Mouse (Mus musculus): ENCODE results near the gene Cttnbp2nl. TPM values are rescaled to one million over a fixed set of nuclear protein-coding genes. Genes with fewer than 3 reads are reported as not detected.

Gene Cttnbp2nl
- polyA plus RNA-seq (2012; ENCODE audit: insufficient read depth, insufficient read length, low replicate concordance, missing spikeins) = not detected in 2 replicates

GRCm38 (mm10) chr3:105052937-105053697 lies at the start of gene Cttnbp2nl:
Cttnbp2nl (minus strand) TSS chr3:105053146.
- peak within 1 kb of the TSS; percentile 80 for H3K27ac ChIP-seq (ENCODE audit: insufficient read depth, low read depth, low read length)
- peak within 1 kb of the TSS; percentile 100 for H3K4me3 ChIP-seq (ENCODE audit: insufficient read depth, low read depth, low read length)
- TF ChIP-seq POLR2A (IDR thresholded peaks at IDR 0.05; ENCODE audit: insufficient read depth, low read depth, low read length) = peak; percentile 53
- no peak for TF ChIP-seq CTCF (IDR thresholded peaks at IDR 0.05; ENCODE audit: insufficient read depth, low read depth, low read length)
- WGBS = 2% methylated on average over 31 of the region's 31 CpGs
- peaks cover 8% of the 10 kb centered on the region; the same call in 1 of the 2 replicates for H3K4me1 ChIP-seq (ENCODE audit: control insufficient read depth, insufficient read depth, low read length)

DNA sequence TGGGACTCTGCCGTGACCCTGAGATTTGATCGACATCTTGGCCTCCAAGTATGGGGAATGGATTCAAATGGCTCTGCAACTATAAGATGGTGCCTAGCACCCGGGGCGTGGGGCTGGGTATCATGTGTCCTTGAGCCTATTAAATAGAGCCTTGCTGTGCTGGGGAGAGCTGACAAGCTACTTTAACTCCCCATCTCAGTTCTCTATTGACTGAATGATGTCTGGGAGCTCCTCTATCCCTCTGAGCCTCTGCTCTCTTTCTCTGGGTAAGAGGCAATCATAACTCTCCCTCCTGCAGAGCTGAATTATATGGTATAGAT lies 47.3 kb upstream of the Cttnbp2nl start:
- WGBS = 36% methylated on average over 4 of the region's 4 CpGs
- no peak overlapping the region for H3K27ac ChIP-seq (ENCODE audit: insufficient read depth, low read depth, low read length)
- H3K4me1 ChIP-seq (ENCODE audit: control insufficient read depth, insufficient read depth, low read length) = peaks cover 3% of the 10 kb centered on the region; the same call in 1 of the 2 replicates
- TF ChIP-seq CTCF (IDR thresholded peaks at IDR 0.05; ENCODE audit: insufficient read depth, low read depth, low read length) = no peak
- TF ChIP-seq POLR2A (IDR thresholded peaks at IDR 0.05; ENCODE audit: insufficient read depth, low read depth, low read length) = no peak
- H3K4me3 ChIP-seq (ENCODE audit: insufficient read depth, low read depth, low read length) = no peak overlapping the region

DNA sequence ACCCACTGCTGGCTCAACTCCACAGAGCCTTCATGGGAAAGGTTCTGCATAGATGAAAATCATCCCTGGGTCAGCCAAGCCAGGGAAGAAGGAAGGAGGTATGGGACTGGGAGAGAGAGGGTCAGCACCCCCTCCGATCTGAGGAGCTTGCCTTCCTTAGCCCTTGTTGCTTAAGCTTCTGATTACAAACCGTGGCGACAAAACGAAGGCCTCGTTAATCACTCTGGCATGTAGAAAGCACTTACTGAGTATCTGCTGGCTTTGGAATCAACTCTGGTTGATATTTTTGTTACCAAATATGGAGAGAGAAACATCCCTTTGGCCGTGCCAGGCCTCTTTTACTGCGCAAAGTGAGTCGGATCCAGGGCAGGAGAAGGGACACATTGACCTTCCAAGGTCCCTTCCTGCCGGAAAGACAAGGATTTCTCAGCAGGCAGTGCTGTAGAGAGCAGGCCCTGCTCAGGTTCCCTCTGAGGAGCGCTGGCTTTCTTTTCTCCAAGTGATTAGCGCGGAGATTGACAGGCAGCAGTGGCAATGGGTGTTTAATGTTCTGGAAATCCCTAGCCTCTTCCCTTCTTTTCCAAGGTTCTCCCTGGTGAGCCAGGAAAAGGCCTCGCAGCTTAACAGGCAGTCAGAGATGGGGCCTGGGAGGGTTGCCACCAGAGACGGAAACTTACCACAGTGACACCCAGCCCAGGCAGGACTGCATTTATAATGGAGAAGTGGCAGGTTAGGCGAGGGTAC lies 46.8 kb upstream of the Cttnbp2nl start:
- no peak for TF ChIP-seq POLR2A (IDR thresholded peaks at IDR 0.05; ENCODE audit: insufficient read depth, low read depth, low read length)
- no peak for TF ChIP-seq CTCF (IDR thresholded peaks at IDR 0.05; ENCODE audit: insufficient read depth, low read depth, low read length)
- peaks cover 3% of the 10 kb centered on the region; the same call in 1 of the 2 replicates for H3K4me1 ChIP-seq (ENCODE audit: control insufficient read depth, insufficient read depth, low read length)
- H3K27ac ChIP-seq (ENCODE audit: insufficient read depth, low read depth, low read length) = no peak overlapping the region
- H3K4me3 ChIP-seq (ENCODE audit: insufficient read depth, low read depth, low read length) = no peak overlapping the region
- 60% methylated on average over 15 of the region's 15 CpGs for WGBS

- H3K4me3 ChIP-seq (ENCODE audit: insufficient read depth, low read depth, low read length) = no peak overlapping the region
- TF ChIP-seq CTCF (IDR thresholded peaks at IDR 0.05; ENCODE audit: insufficient read depth, low read depth, low read length) (no peak), POLR2A (IDR thresholded peaks at IDR 0.05; ENCODE audit: insufficient read depth, low read depth, low read length) (no peak)
- WGBS = 83% methylated on average over 4 of the region's 4 CpGs
Observed at GRCm38 (mm10) chr3:105097581-105097980, 44.6 kb upstream of the Cttnbp2nl start.

GRCm38 (mm10) chr3:105095026-105095425 lies 42.1 kb upstream of the Cttnbp2nl start:
- WGBS = 78% methylated on average over 5 of the region's 5 CpGs
- Histone ChIP-seq H3K4me3 (ENCODE audit: insufficient read depth, low read depth, low read length) (no peak overlapping the region), H3K4me1 (ENCODE audit: control insufficient read depth, insufficient read depth, low read length) (peaks cover 10% of the 10 kb centered on the region), H3K27ac (ENCODE audit: insufficient read depth, low read depth, low read length) (no peak overlapping the region)
- TF ChIP-seq POLR2A (IDR thresholded peaks at IDR 0.05; ENCODE audit: insufficient read depth, low read depth, low read length) (no peak), CTCF (IDR thresholded peaks at IDR 0.05; ENCODE audit: insufficient read depth, low read depth, low read length) (no peak)

More at GRCm38 (mm10) chr3:105097581-105097980, 44.6 kb upstream of the Cttnbp2nl start:
- Histone ChIP-seq H3K4me1 (ENCODE audit: control insufficient read depth, insufficient read depth, low read length) (peaks cover 7% of the 10 kb centered on the region), H3K27ac (ENCODE audit: insufficient read depth, low read depth, low read length) (no peak overlapping the region)

DNA sequence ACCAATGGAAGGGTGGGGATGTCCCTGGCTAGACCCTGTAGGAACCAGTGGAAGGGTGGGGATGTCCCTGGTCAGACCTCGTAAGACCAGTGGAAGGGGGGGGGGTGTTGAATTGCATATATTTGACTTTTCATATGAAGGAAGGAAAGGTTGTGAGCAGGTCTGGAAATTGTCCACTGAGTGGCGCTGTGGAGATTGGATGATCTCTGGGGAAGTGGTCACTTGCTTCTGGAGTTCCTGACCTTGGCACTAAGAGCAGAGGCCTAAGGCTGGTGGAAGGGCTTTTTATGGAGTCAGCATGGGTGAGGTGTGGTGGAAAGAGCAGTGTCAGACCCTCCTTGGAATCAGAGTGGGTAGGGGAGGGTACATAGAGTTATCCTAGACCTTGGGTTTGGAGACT lies 41.5 kb upstream of the Cttnbp2nl start:
- Histone ChIP-seq H3K27ac (ENCODE audit: insufficient read depth, low read depth, low read length) (no peak overlapping the region), H3K4me1 (ENCODE audit: control insufficient read depth, insufficient read depth, low read length) (peaks cover 7% of the 10 kb centered on the region), H3K4me3 (ENCODE audit: insufficient read depth, low read depth, low read length) (no peak overlapping the region)
- TF ChIP-seq POLR2A (IDR thresholded peaks at IDR 0.05; ENCODE audit: insufficient read depth, low read depth, low read length) (no peak), CTCF (IDR thresholded peaks at IDR 0.05; ENCODE audit: insufficient read depth, low read depth, low read length) (no peak)
- 74% methylated on average over 2 of the region's 2 CpGs for WGBS

DNA sequence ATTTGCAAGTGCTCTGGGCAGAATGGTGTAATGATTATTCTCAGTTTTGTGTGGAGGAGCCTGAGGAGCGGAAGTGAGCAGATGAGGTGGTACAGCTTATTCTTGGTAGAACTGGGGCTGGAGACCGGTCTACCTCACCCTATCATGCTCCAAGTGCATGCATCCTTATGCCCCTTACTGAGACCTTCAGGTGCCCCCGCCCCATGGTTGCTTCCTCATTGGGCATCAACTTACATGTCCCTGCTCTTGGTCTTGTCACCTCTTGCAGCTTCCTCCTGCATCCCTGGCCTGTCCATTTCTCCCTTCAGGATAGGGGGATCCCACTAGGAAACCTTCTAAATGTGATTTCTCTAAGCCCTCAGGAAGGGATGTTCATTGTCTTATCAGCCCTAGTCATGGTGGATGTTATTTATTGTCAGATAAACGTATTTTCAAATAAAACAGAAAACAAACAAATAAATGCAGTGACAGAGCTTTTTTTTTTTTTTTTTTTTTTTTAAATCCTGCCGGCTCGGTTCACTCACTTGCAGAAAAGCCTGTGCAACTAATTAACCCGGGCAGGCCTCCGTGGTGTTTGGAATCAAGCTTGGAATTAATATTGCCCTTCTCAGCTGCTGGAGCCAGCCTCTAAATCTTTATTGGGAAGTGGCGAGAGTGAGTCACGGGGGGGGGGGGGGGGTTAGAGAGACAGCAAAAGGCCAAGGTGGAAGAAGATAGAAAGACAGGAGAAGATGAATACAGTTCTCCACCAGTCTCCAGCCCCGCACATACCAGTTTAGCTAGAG lies 40.0 kb upstream of the Cttnbp2nl start:
- Histone ChIP-seq H3K27ac (ENCODE audit: insufficient read depth, low read depth, low read length) (no peak overlapping the region), H3K4me1 (ENCODE audit: control insufficient read depth, insufficient read depth, low read length) (peaks cover 7% of the 10 kb centered on the region), H3K4me3 (ENCODE audit: insufficient read depth, low read depth, low read length) (no peak overlapping the region)
- WGBS = 47% methylated on average over 11 of the region's 11 CpGs
- TF ChIP-seq POLR2A (IDR thresholded peaks at IDR 0.05; ENCODE audit: insufficient read depth, low read depth, low read length) = no peak
- no peak for TF ChIP-seq CTCF (IDR thresholded peaks at IDR 0.05; ENCODE audit: insufficient read depth, low read depth, low read length)

DNA sequence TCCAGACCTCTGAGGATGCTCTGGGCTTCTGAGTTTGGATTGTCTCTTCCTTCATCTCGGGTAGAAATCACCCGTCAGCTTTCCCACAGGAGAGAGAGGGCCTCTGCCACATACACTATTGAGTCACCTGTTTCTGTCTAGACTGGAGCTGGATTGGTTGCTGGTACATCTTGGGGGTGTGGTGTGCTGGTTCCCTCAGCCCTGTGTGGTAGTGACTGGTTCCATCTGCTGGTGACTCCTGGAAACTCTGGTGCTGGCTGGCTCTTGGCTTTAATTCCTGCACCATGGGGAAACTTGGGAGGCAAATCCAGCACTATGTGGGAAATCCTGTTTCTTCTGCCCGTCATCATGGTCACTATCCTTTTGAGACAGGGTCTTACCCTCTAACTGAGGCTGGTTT lies 38.0 kb upstream of the Cttnbp2nl start:
- Histone ChIP-seq H3K27ac (ENCODE audit: insufficient read depth, low read depth, low read length) (no peak overlapping the region), H3K4me1 (ENCODE audit: control insufficient read depth, insufficient read depth, low read length) (peaks cover 7% of the 10 kb centered on the region), H3K4me3 (ENCODE audit: insufficient read depth, low read depth, low read length) (no peak overlapping the region)
- no peak for TF ChIP-seq POLR2A (IDR thresholded peaks at IDR 0.05; ENCODE audit: insufficient read depth, low read depth, low read length)
- no peak for TF ChIP-seq CTCF (IDR thresholded peaks at IDR 0.05; ENCODE audit: insufficient read depth, low read depth, low read length)
- WGBS = 54% methylated on average over 3 of the region's 3 CpGs

Data from olfactory bulb, adult 2 months (tissue).